Mouse (Mus musculus): ENCODE results near the gene Ssbp4.
A peak's percentile ranks its signal among the peaks of the same experiment; 100 is the strongest.

Ssbp4 gene

DNA sequence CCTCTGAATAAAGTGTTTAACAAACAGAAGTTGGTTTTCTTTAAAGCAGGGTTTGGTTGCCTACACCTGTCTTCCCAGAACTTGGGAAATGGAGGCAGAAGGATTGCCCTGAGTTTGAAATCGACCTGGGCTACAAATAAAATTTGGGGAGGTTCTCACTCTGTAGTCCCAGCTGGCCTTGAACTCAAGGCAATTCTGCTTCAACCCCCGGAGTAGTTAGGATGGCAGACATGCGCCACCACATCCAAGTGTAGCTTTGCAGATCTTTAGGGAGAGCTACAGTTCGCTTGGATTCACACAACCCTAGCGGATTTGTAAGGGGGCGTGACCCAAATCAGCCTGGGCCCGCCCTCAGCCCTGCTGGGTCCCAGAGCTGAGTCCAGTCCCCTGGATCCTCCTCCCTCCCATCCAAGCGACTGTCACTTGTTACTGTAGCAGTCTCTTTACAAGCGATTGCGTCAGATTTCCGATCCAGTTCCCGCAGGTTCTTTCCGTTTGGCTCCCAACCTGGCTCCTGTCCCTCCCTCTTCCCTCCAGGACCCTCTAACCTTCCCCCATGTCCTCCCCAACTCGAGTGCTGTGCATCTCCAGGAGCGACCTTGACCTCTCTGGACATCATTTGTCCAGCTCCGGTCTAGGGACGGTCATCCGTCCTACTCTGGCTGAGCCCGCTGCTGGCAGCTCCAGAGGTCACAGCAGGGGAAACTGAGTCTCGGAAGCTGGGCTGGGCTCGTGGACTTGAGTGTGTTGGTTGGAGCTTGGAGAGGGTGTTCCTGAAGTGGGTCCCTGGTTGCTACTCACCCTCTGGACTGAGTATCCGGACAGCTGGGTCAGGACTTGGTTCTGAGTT lies 22.1 kb upstream of the Ssbp4 start:
- DNase-seq, result peak; percentile 79

GRCm38 (mm10) chr8:70629574-70630531 lies 21.2 kb upstream of the Ssbp4 start:
- peak; percentile 89 for DNase-seq

GRCm38 (mm10) chr8:70628986-70629490 lies 20.4 kb upstream of the Ssbp4 start:
- DNase-seq, result no peak

GRCm38 (mm10) chr8:70627041-70627440 lies 18.4 kb upstream of the Ssbp4 start:
- DNase-seq, result no peak

DNA sequence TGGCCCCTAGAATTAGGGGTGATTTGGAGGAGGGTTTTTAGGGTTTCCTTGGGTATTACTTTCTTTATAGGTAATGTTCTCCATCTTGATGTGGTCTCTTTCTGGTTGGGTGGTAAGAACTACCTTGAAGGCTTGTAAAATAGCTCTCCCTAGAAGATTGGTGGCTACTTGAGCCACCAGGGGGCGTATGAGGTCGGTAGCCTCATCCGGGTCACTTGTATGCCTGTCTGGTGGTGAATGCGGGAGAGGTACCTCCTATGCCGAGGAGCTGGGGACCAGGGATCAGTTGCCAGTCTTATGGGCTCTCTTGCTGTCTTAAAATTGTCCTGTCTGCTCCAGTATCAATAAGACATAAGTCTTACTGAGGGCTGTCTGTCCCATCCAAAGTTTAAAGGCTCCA lies 16.4 kb upstream of the Ssbp4 start:
- peak; percentile 74 for DNase-seq

GRCm38 (mm10) chr8:70622220-70622619 lies 13.5 kb upstream of the Ssbp4 start:
- peak; percentile 74 for DNase-seq

DNA sequence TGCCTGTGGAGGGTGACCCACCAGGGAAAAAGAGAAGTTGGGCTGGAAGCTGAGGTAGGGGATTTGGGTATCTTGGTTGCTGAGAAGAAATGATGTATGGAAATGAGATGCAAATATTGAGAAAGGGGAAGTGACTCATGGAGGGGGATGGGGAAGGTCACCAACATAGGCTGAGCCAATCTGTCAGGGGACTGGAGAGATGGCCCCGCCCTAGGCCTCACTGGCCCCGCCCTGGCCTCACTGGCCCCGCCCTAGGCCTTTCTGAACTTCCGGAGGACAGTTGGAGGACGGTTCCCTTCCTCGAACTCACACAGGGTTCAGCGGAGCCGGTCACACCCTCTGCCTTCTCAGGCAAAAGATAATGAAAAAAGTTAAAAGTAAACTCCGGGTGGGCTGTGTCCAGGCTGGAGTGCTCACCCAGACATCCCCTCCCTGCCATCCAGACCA lies 10.2 kb upstream of the Ssbp4 start:
- peak; percentile 96 for DNase-seq

GRCm38 (mm10) chr8:70617985-70618384 lies 9.3 kb upstream of the Ssbp4 start:
- DNase-seq, result peak; percentile 58

GRCm38 (mm10) chr8:70616645-70617044 lies 8.0 kb upstream of the Ssbp4 start:
- DNase-seq, result no peak

GRCm38 (mm10) chr8:70615894-70616293 lies 7.2 kb upstream of the Ssbp4 start, which contains the start of gene Lrrc25:
Lrrc25 (plus strand) TSS chr8:70616155.
- DNase-seq, result no peak

DNA sequence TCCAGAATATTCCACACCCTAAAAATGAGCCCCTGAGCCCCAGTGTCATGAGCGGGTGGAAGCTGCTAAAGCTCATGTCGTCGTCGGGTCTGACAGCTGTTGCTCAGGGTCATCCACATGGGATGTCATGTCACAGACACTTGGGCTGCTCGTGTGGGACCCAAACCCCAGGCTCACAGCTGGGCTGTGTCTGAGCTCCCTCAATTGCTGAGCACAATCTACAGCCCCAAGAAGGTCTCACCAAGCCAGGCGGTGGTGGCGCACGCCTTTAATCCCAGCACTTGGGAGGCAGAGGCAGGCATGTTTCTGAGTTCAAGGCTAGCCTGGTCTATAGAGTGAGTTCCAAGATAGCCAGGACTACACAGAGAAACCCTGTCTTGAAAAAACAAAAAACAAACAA lies 6.6 kb upstream of the Ssbp4 start:
- DNase-seq, result no peak

GRCm38 (mm10) chr8:70614469-70614868 lies 5.8 kb upstream of the Ssbp4 start:
- no peak for DNase-seq

DNA sequence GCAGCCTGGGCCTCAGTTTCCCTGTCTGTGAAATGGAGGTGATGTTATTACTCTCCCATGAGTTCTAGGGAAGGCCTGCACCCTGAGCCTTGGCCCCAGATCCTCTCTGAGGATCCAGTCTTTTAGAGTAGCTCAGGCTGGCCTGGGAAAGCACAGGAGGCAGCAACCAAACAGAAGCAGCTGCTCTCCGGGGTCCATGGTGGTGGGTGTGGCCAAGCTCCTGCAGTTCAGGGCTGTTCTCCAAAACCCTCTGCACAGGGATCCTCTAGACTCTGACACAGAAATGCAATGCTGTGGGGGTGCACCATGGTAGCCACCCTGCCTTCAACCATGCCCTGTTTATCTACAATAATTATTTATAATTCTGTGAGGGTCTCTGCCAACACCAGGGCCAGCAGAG lies 5.1 kb upstream of the Ssbp4 start:
- no peak for DNase-seq

- peak; percentile 91 for DNase-seq
These were observed 3.2 kb upstream of the Ssbp4 start for GRCm38 (mm10) chr8:70611849-70612248.

DNA sequence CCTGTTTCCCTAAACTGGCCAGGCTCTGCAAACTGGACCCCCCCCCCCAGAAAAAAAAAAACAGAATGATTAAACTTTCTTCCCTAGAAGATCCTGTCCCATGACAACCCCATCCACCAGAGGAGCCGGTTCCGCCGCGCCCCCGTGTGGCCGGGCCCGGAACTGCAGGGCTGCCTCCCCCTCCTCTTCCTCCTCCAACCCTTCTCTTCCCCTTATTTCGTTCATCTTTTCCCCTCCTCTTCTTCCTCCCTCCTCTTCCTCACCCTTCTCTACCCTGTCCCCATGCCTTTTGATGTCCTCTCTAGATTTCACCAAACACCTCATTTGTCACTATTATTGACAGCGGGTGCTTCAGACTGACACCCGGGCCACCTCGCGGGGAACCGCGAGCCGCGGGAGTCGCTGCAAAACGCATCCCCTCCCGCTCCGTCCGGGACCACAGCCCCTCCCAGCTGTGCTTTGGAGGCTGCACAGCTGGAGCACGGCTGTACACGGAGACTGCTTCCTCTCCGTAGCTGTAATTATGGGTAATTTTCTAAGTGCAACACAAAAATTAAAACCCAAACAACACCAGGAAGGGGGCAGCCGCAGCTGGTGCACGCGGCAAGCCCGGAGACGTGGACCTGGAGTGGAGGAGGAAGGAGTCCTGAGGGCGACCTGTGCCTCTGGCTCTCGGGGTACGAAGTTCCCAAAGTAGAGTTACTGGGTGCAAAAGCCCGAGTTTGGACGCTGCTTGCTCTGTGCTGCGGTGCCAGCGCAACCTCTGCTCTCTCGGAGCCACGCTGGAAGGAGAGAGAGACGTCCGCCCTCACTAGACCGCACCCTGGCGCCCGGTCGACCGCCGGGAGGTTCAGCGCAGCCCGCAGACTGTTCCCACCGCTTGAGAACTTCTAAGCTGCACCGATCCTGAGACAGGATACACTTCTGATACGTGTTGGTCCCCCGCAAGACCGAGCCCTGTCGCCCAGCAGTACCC lies 2.4 kb upstream of the Ssbp4 start:
- peak; percentile 90 for DNase-seq

- DNase-seq, result peak; percentile 92
These were observed 1.4 kb upstream of the Ssbp4 start for GRCm38 (mm10) chr8:70609849-70610795.

DNA sequence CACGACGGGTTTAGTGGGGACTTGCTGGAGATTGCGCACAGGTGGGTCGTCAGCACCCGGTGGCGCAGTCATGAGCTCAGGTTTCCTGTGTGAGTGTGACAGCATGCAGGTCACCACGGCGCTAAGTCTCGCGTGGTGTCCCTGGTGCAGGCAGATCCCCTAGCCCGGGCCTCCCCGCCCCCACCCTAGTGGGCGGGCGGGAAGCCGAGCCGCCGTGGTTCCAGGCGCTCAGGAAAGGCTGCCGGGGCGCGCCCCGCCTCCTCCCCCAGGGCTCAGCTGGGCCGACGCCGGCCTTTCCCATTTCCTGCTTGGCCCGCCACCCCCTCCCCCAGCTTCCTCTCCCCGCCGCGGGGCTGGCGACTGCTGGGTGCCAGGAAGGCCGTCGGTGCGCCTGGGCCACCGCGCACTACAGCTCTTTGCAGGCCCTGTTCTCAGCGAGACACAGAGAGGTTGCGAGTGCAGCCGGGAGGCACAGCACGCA lies 736 bp upstream of the Ssbp4 start:
- DNase-seq, result peak; percentile 86

GRCm38 (mm10) chr8:70607898-70608748 lies 549 bp downstream of the Ssbp4 start:
- peak; percentile 73 for DNase-seq

DNA sequence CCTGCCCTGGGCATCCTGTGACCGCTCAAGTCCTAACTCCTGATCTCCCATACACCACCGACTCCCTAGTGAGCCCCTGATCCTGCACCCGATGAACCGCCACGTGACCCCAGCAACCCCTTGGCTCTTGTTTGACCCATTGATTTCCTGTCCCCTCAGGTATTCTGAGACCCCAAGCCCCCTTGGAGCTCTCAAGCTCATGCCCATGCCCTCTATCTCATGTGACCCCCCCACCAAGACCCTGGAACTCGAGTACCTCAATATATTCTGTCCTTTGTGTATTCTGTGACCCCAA lies 1.1 kb downstream of the Ssbp4 start:
- DNase-seq, result no peak
